Mouse (Mus musculus): ENCODE measurements at regions not wholly inside any gene's neighbourhood (a gene's known extent, or its start where the extent isn't known, plus 50 kb on each side); places are given as distances from the start of the nearest gene placed in this dataset.

- DNase-seq, result no peak
These were observed 544.1 kb downstream of the D3Ertd751e start for GRCm38 (mm10) chr3:42286471-42286870.

GRCm38 (mm10) chr3:42312424-42312823, 570.0 kb downstream of the D3Ertd751e start:
- no peak for DNase-seq

- DNase-seq, result no peak
These were observed 585.3 kb downstream of the D3Ertd751e start for GRCm38 (mm10) chr3:42327708-42328107.

GRCm38 (mm10) chr3:42342806-42343205, 600.4 kb downstream of the D3Ertd751e start:
- no peak for DNase-seq

- DNase-seq, result no peak
These were observed 634.4 kb downstream of the D3Ertd751e start for GRCm38 (mm10) chr3:42376785-42377184.

GRCm38 (mm10) chr3:42382151-42382550, 639.7 kb downstream of the D3Ertd751e start:
- DNase-seq, result no peak

GRCm38 (mm10) chr3:42402716-42403115, 660.3 kb downstream of the D3Ertd751e start:
- DNase-seq, result no peak

- DNase-seq, result peak; percentile 7
These were observed 666.7 kb downstream of the D3Ertd751e start for GRCm38 (mm10) chr3:42408958-42409633.

- DNase-seq, result no peak
These were observed 685.0 kb downstream of the D3Ertd751e start for GRCm38 (mm10) chr3:42427363-42427762.

- DNase-seq, result no peak
These were observed 707.2 kb downstream of the D3Ertd751e start for GRCm38 (mm10) chr3:42449575-42449974.

GRCm38 (mm10) chr3:42464353-42464752, 721.9 kb downstream of the D3Ertd751e start:
- DNase-seq, result no peak

GRCm38 (mm10) chr3:42467125-42467524, 724.7 kb downstream of the D3Ertd751e start:
- DNase-seq, result no peak

GRCm38 (mm10) chr3:42514922-42515593, 772.6 kb downstream of the D3Ertd751e start:
- no peak for DNase-seq

GRCm38 (mm10) chr3:42516286-42516685, 773.9 kb downstream of the D3Ertd751e start:
- DNase-seq, result no peak

- DNase-seq, result peak; percentile 14
These were observed 789.0 kb downstream of the D3Ertd751e start for GRCm38 (mm10) chr3:42531397-42531796.

- no peak for DNase-seq
These were observed 824.3 kb downstream of the D3Ertd751e start for GRCm38 (mm10) chr3:42566731-42567130.

- DNase-seq, result no peak
These were observed 828.1 kb downstream of the D3Ertd751e start for GRCm38 (mm10) chr3:42570364-42571024.

- no peak for DNase-seq
These were observed 829.6 kb downstream of the D3Ertd751e start for GRCm38 (mm10) chr3:42571877-42572459.

GRCm38 (mm10) chr3:42573155-42573554, 830.7 kb downstream of the D3Ertd751e start:
- no peak for DNase-seq

- no peak for DNase-seq
These were observed 839.9 kb downstream of the D3Ertd751e start for GRCm38 (mm10) chr3:42582311-42582710.

GRCm38 (mm10) chr3:42587296-42587932, 845.0 kb downstream of the D3Ertd751e start:
- no peak for DNase-seq

GRCm38 (mm10) chr3:42589516-42589915, 847.1 kb downstream of the D3Ertd751e start:
- DNase-seq, result peak; percentile 5
